Mouse (Mus musculus): ENCODE data around the gene Poc1b. TPM values are rescaled to one million over a fixed set of nuclear protein-coding genes. Genes with fewer than 3 reads are reported as not detected.
A peak's percentile ranks its signal among the peaks of the same experiment; 100 is the strongest.

Gene Poc1b
- polyA plus RNA-seq, 1 experiment from 2014 or later: 14.9 TPM

DNA sequence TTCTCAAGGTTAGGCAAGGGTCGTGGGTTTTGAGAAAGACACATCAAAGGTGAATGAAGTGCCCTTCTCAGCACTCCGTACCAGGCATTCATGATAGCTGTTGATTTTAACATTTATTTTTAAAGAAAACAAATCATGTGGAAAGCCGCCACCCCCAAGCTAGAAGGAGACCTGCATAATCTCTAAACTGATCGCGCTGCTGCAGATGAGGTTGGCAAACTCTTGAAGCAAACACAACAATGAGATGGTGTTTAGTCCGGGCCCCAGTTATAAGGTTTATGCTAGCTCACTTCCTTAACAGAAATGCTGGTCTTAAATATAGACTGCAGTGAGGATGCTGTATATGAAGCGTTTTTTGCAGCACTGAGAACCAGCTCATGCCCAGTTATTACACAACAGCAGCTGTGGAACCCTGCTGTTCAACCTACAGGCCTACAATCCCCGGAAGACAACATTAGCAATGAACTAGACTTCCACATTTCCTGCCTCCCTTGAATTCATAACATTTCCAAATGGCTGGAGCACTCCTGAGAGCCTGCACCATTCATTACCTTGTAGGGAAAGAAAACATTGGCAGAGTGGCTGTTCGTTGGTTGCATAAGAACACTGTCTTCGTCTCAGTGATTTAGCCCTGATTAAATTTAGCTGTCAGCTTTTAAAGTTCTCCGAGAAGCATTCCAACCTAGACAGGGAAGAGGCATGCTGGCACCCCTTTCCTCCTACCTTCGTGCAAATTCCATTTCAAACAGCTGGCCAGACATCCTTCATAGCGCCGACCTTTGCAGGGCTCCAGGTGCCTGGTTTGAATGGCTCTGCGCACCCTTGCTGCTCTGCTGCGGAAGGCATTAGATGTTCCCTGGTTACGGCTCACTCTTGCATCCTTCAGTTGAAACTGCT is 121.4 kb downstream of the Poc1b start:
- ATAC-seq (ENCODE audit: low FRiP score, low TSS enrichment) (no peak), DNase-seq (peak; percentile 38)
- Histone ChIP-seq H3K27ac (replicated peaks; ENCODE audit: low read depth, low read length) (no peak overlapping the region), H3K4me1 (ENCODE audit: control insufficient read depth, insufficient read depth, low read length) (peaks cover 7% of the 10 kb centered on the region; the same call in 1 of the 2 replicates), H3K36me3 (ENCODE audit: control insufficient read depth, insufficient read depth, low read length) (no peaks in the 10 kb centered on the region), H3K9me3 (ENCODE audit: control insufficient read depth, low read length) (no peaks in the 10 kb centered on the region), H3K4me2 (ENCODE audit: low read length) (peak overlapping the region; percentile 35), H3K4me3 (replicated peaks; ENCODE audit: low read depth, low read length) (no peak overlapping the region), H3K9ac (replicated peaks; ENCODE audit: low read length) (no peak overlapping the region), H3K27me3 (ENCODE audit: control insufficient read depth, insufficient read depth, low read length) (no peaks in the 10 kb centered on the region)
- 34% methylated on average over 17 of the region's 17 CpGs for WGBS

DNA sequence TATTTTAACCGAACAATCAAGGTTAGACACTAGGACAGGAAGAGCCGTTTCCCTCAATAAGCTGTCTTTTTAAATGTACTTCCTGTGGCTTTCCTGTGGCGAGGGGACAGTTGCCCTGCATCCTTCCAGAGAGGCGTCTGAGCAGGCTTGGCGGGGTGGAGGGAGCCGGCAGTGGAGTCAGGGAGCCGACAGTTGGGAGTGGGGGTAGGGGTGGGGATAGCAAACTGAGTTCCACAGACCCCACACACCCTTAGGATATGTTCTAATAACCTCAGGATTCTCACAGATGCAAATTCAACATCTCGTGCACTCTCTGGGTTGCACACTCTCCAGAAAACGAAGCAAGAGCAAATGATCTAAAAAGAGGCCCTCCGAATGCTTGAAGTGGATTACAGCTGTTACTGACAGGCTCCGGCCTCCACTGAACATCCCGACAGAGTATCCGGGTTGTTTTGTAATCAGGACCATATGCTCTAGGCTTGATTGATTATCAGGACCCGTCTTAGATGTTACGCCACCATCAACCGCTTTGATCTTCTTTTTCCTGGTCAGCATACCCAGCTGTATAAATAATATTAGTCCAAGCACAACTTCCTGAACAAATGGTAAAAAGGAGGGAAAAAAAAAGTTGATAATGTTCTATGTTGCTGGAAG is 122.3 kb downstream of the Poc1b start:
- peak overlapping the region; percentile 35 for H3K4me2 ChIP-seq (ENCODE audit: low read length)
- no peak overlapping the region for H3K9ac ChIP-seq (replicated peaks; ENCODE audit: low read length)
- 19% methylated on average over 16 of the region's 16 CpGs for WGBS
- peaks cover 7% of the 10 kb centered on the region; the same call in 1 of the 2 replicates for H3K4me1 ChIP-seq (ENCODE audit: control insufficient read depth, insufficient read depth, low read length)
- H3K9me3 ChIP-seq (ENCODE audit: control insufficient read depth, low read length): no peaks in the 10 kb centered on the region
- DNase-seq (peak; percentile 20), ATAC-seq (ENCODE audit: low FRiP score, low TSS enrichment) (peak; percentile 31; the same call in 1 of the 2 replicates)
- no peak overlapping the region for H3K27ac ChIP-seq (replicated peaks; ENCODE audit: low read depth, low read length)
- H3K36me3 ChIP-seq (ENCODE audit: control insufficient read depth, insufficient read depth, low read length): no peaks in the 10 kb centered on the region
- H3K4me3 ChIP-seq (replicated peaks; ENCODE audit: low read depth, low read length): no peak overlapping the region
- no peaks in the 10 kb centered on the region for H3K27me3 ChIP-seq (ENCODE audit: control insufficient read depth, insufficient read depth, low read length)

DNA sequence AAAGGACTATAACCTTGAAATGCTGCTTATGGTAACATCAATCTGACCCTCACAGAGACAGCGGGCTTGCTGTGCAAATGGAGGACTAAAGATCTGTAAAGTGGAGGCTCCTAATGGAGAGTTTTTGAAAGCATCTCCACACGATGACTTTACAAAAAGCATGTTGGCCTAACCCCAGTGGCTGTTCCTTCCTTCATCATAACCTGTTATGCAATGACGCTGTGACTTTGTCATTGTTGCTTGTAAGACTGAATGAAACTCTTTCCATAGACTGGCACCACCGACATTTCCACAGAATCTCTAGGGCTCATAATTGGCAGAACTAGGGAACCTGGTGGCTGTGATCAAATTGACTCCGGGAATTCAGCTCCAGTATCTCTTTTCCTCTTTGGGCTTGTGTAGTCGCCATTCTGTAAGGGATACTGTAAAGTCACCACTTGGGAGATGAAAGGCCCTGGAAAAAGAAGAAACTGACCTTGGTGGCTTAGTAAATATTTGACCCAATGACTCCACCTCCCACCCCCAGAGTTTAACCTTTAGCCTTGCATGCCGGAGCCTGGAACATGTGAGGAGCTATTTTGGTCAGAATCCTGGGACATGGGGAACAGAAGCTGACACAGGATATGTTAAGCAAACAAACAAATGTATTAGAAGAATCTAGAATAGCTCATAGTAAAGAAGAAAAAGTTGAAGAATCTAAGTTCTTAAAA is 125.8 kb downstream of the Poc1b start:
- WGBS: 85% methylated on average over 7 of the region's 7 CpGs
- no peak for ATAC-seq (ENCODE audit: low FRiP score, low TSS enrichment)
- Histone ChIP-seq H3K4me3 (replicated peaks; ENCODE audit: low read depth, low read length) (no peak overlapping the region), H3K27me3 (ENCODE audit: control insufficient read depth, insufficient read depth, low read length) (no peaks in the 10 kb centered on the region), H3K4me2 (ENCODE audit: low read length) (no peak overlapping the region), H3K27ac (replicated peaks; ENCODE audit: low read depth, low read length) (no peak overlapping the region), H3K9ac (replicated peaks; ENCODE audit: low read length) (no peak overlapping the region), H3K9me3 (ENCODE audit: control insufficient read depth, low read length) (no peaks in the 10 kb centered on the region), H3K4me1 (ENCODE audit: control insufficient read depth, insufficient read depth, low read length) (peaks cover 7% of the 10 kb centered on the region; the same call in 1 of the 2 replicates), H3K36me3 (ENCODE audit: control insufficient read depth, insufficient read depth, low read length) (no peaks in the 10 kb centered on the region)
- DNase-seq: no peak

DNA sequence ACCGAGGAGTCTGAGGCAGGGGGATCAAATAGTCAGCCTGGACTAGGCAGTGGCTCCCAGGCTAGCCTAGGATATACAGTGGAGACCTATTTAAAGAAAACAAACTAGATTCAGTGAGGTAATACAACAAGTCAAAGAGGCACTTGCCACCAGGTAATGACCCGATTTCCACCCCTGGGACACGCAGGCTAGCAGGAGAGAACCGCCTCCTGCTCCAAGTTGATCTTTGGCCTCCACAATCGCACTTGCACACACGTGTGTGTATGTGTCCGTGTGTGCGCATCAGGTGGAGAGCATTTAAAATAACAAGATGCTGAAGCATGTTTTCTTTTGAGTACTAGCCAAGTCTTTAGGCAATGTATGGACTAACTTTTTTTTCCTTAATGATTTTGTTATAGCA is 127.5 kb downstream of the Poc1b start:
- no peak overlapping the region for H3K4me2 ChIP-seq (ENCODE audit: low read length)
- H3K27ac ChIP-seq (replicated peaks; ENCODE audit: low read depth, low read length): no peak overlapping the region
- no peak overlapping the region for H3K4me3 ChIP-seq (replicated peaks; ENCODE audit: low read depth, low read length)
- no peak overlapping the region for H3K9ac ChIP-seq (replicated peaks; ENCODE audit: low read length)
- no peaks in the 10 kb centered on the region for H3K36me3 ChIP-seq (ENCODE audit: control insufficient read depth, insufficient read depth, low read length)
- DNase-seq: no peak
- H3K27me3 ChIP-seq (ENCODE audit: control insufficient read depth, insufficient read depth, low read length): no peaks in the 10 kb centered on the region
- H3K4me1 ChIP-seq (ENCODE audit: control insufficient read depth, insufficient read depth, low read length): no peaks in the 10 kb centered on the region
- ATAC-seq (ENCODE audit: low FRiP score, low TSS enrichment): no peak
- H3K9me3 ChIP-seq (ENCODE audit: control insufficient read depth, low read length): no peaks in the 10 kb centered on the region
- 92% methylated on average over 8 of the region's 8 CpGs for WGBS

DNA sequence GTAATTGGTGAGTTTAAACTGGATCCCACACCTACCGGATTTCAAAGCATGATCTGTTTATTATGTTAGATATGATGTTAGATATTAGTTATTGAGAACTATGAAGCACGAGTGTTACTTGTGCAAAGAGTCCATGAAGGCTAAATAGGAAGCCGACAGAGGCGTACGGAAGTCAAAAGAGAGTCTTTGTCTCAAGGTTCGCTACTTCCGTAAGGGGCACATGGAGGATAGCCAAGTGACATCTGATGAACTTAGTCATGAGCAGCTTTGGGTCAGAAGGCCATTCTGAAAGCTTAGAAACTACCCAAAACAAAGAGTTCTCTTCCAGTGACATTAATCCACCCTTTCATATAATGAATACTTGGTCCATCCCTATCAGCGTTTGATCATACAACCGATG is 128.2 kb downstream of the Poc1b start:
- Histone ChIP-seq H3K27ac (replicated peaks; ENCODE audit: low read depth, low read length) (no peak overlapping the region), H3K9me3 (ENCODE audit: control insufficient read depth, low read length) (no peaks in the 10 kb centered on the region), H3K4me1 (ENCODE audit: control insufficient read depth, insufficient read depth, low read length) (no peaks in the 10 kb centered on the region), H3K36me3 (ENCODE audit: control insufficient read depth, insufficient read depth, low read length) (no peaks in the 10 kb centered on the region), H3K27me3 (ENCODE audit: control insufficient read depth, insufficient read depth, low read length) (no peaks in the 10 kb centered on the region), H3K4me2 (ENCODE audit: low read length) (no peak overlapping the region), H3K4me3 (replicated peaks; ENCODE audit: low read depth, low read length) (no peak overlapping the region), H3K9ac (replicated peaks; ENCODE audit: low read length) (no peak overlapping the region)
- 91% methylated on average over 9 of the region's 9 CpGs for WGBS
- no peak for ATAC-seq (ENCODE audit: low FRiP score, low TSS enrichment)
- no peak for DNase-seq

DNA sequence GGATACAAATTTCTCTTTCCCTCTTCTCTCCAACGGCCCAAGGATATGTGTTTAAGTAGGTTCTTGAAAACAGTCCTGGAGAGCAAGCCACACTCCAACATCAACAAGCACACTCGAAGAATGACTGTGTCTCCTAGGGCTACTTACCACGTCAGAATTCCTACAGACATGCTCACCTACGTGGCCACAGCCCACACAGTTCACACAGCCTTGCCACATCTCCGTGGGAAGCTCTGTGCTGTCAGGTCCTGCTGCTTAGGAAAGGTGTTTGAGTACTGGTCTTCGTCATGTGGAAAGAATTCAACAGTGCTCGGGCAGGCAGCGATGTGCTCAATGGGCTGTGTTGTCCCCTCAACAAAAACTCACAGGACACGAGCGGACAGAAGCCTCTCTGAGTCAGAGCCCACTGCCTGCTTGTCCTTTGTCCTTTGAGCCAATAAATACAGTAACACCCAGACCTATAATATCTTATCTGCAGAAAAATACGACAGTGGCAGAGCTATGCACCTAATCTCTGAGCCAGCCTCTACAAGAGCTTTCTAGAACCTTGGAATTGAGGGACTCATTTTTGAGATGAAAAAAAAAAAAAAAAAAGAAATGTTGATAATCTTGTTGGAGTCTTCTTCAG is 130.5 kb downstream of the Poc1b start:
- Histone ChIP-seq H3K9me3 (ENCODE audit: control insufficient read depth, low read length) (no peaks in the 10 kb centered on the region), H3K4me3 (replicated peaks; ENCODE audit: low read depth, low read length) (no peak overlapping the region), H3K4me2 (ENCODE audit: low read length) (no peak overlapping the region), H3K27ac (replicated peaks; ENCODE audit: low read depth, low read length) (no peak overlapping the region), H3K4me1 (ENCODE audit: control insufficient read depth, insufficient read depth, low read length) (no peaks in the 10 kb centered on the region), H3K36me3 (ENCODE audit: control insufficient read depth, insufficient read depth, low read length) (no peaks in the 10 kb centered on the region), H3K27me3 (ENCODE audit: control insufficient read depth, insufficient read depth, low read length) (no peaks in the 10 kb centered on the region), H3K9ac (replicated peaks; ENCODE audit: low read length) (no peak overlapping the region)
- 84% methylated on average over 11 of the region's 11 CpGs for WGBS
- ATAC-seq (ENCODE audit: low FRiP score, low TSS enrichment) (no peak), DNase-seq (no peak)

DNA sequence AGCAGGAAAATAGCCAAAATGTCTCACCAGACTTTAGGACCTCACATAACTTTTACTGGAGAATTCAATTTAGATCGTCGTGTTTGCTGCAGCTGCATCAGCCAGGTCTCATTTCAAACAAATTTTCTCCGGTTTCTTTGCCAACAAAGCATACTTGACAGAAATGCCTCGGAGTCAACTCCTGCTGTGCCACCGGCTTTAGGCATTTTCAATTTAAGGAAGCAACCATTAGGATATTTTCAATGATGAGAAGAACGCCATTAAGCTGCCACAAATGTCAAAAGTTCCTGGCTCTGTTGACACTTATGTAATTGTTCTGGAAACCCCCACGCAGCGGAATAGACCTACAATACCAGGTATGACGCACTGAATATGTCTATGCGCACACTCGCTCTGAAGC is 131.7 kb downstream of the Poc1b start:
- no peak for ATAC-seq (ENCODE audit: low FRiP score, low TSS enrichment)
- H3K9me3 ChIP-seq (ENCODE audit: control insufficient read depth, low read length): no peaks in the 10 kb centered on the region
- no peaks in the 10 kb centered on the region for H3K36me3 ChIP-seq (ENCODE audit: control insufficient read depth, insufficient read depth, low read length)
- WGBS: 60% methylated on average over 11 of the region's 11 CpGs
- no peak overlapping the region for H3K4me2 ChIP-seq (ENCODE audit: low read length)
- no peak overlapping the region for H3K27ac ChIP-seq (replicated peaks; ENCODE audit: low read depth, low read length)
- no peak for DNase-seq
- H3K9ac ChIP-seq (replicated peaks; ENCODE audit: low read length): no peak overlapping the region
- no peaks in the 10 kb centered on the region for H3K27me3 ChIP-seq (ENCODE audit: control insufficient read depth, insufficient read depth, low read length)
- H3K4me1 ChIP-seq (ENCODE audit: control insufficient read depth, insufficient read depth, low read length): no peaks in the 10 kb centered on the region
- H3K4me3 ChIP-seq (replicated peaks; ENCODE audit: low read depth, low read length): no peak overlapping the region

DNA sequence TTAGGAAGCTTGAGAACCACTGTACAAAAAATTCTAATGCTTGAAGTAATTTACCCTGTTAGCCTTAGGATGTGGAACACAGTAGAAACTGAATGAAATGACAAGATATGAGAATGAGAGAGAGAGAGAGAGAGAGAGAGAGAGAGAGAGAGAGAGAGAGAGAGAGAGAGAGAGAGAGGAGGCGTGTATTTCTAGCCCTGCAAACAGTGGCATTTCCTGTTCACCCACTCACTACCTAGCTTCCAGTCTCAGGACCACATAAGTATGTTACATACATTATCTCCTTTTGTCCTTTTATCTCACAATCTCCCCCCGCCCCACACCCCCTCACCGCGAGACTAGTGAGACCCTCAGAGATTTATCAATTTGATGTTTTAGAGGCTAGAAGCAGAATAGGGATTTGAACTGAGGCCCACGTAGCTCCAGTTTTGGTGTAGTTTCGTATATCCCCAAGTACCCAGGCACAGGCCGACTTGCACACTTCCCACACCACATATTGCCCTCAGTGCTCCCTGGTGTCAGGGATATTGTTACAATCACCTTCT is 134.5 kb downstream of the Poc1b start:
- 91% methylated on average over 7 of the region's 7 CpGs for WGBS
- no peak overlapping the region for H3K9ac ChIP-seq (replicated peaks; ENCODE audit: low read length)
- H3K27ac ChIP-seq (replicated peaks; ENCODE audit: low read depth, low read length): no peak overlapping the region
- no peaks in the 10 kb centered on the region for H3K27me3 ChIP-seq (ENCODE audit: control insufficient read depth, insufficient read depth, low read length)
- no peak overlapping the region for H3K4me2 ChIP-seq (ENCODE audit: low read length)
- no peak for DNase-seq
- no peak overlapping the region for H3K4me3 ChIP-seq (replicated peaks; ENCODE audit: low read depth, low read length)
- H3K4me1 ChIP-seq (ENCODE audit: control insufficient read depth, insufficient read depth, low read length): no peaks in the 10 kb centered on the region
- no peaks in the 10 kb centered on the region for H3K9me3 ChIP-seq (ENCODE audit: control insufficient read depth, low read length)
- no peaks in the 10 kb centered on the region for H3K36me3 ChIP-seq (ENCODE audit: control insufficient read depth, insufficient read depth, low read length)
- no peak for ATAC-seq (ENCODE audit: low FRiP score, low TSS enrichment)

Measured in midbrain, embryonic 14.5 days (tissue).